Mouse (Mus musculus) ovary, adult 18-20 months (tissue): ENCODE measurements at regions not wholly inside any gene's neighbourhood (a gene's known extent, or its start where the extent isn't known, plus 50 kb on each side); places are given as distances from the start of the nearest gene placed in this dataset.

Experiments used
- DNase-seq: peaks from one replicate; pipeline ENCODE4 v3.0.0; 2022; ENCODE audit warnings: low spot score, mixed read lengths

DNA sequence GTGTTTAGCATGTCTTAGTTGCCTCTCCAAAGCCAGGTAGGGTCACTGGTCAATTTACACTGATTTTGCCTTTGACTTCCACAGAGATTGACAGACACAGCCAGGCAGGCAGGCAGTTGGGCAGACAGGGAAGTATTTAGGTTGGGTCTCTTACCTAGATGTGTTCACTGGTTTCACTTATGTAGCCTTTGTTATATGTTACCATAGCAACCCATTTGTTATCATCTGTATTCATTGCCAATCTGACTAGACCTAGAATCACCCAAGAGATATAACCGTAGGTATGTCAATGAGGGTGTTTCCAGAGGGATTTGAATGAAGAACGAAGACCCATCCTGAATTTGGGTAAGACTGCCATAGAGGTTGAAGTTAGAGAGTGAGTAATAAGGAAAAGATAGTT, 123.8 kb upstream of the Tnfaip3 start:
- no peak for DNase-seq

DNA sequence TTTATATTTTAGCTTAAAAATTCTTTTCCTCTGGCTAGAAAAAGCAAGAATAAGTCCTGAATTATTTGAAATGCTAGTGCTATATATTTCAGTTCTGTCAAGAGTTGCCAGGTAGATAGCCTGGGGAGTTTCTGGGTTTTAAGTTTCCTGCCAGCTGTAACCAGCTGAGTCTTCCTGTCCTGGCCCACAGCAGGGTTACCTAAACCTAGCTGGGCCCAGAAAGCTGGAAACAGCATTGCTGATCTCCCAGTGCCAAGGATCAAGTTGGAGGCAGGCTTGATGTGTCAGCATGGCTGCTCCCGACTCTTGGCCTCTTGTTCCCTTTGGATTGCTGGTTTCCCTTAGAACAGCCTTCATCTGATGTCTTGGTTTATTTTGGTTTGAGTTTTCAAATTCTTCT, 122.8 kb upstream of the Tnfaip3 start:
- no peak for DNase-seq

DNA sequence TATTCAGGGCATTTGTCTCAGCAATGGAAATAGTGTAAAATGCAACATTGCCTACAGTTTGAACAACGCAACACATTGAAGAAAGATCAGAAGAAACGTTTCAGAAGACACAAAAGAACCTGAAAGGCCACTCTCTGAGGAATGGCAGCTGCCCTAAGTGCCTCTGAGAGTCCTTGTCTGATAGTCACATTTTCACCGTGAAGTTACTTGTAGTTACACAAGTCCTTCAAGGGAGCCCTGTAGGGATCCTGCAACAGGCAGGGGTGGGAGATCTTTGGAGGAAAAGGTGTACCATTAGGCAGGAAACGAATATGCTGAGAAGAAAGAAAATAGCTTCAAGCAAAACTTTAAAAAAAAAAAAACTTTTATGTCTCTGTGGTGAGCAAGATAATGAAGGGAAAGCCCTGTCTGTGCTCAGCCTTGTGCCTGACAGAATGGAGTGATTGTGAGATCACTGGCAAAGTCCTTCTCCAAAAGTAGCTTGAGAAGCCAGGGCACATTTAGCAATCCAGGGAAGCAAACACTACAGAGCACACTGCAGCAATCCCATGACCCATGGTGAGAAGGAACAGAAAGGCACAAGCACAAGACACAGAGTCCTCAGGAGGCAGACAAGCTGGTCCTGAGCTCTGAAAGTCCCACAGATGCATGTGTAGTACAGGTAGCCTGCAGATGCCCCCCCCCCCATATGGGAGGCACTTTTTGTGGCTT, 112.3 kb upstream of the Tnfaip3 start:
- no peak for DNase-seq

DNA sequence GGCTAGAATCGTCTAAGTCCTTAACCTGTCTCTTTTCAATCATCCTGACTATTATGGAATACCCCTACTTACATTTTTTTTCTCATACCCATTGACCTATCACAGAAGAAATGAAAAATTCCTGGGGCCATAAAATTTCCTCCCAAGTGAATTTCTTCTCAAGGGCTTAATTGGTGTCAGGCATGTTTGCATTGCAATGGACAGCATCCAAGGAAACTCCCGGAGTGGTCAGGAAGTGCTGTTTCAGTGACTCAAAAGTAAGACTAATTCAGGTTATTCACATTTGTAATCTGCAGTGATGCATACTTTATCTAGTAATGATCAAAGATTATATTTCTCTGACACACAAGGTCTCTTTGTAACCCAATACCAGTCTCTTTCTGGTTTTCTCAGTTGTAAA, 111.5 kb upstream of the Tnfaip3 start:
- no peak for DNase-seq

DNA sequence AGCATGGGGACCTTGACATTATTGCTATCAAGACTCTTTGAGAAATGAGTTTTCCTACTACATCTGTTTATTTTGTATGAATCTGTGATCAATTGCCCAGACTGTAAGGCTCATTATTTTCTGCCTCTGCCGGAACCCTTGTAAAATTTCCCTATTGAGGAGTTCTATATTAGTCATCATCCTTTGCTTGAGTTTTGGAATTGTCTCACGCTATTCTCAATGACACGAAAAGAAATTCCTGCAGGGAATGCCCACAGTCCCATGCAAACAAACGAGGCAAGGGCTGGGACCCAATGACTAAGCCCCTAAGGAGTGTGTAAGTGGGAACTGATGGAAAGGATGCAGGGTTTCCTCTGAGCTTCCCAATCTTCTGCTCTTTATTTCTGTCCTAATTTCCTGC, 111.0 kb upstream of the Tnfaip3 start:
- no peak for DNase-seq

DNA sequence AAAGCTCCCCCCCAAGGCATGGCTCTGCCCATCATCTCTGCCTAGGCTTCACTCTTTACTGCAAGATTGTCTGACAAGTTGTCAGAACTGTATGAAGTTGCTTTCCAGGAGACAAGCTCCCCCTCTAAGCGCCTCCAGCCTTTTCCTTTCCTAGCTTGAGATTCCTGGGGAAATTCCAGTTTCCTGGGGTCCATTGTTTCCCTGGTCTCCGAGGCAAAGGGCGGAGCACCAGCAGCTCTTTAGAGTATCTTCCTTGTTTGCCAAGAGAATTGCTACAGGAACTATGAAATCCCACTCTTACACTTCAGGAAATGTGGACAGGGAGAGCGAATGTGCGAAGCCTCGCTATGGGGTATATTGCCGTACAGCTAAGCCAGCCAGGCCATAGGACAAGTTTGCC, 108.2 kb upstream of the Tnfaip3 start:
- DNase-seq = no peak

DNA sequence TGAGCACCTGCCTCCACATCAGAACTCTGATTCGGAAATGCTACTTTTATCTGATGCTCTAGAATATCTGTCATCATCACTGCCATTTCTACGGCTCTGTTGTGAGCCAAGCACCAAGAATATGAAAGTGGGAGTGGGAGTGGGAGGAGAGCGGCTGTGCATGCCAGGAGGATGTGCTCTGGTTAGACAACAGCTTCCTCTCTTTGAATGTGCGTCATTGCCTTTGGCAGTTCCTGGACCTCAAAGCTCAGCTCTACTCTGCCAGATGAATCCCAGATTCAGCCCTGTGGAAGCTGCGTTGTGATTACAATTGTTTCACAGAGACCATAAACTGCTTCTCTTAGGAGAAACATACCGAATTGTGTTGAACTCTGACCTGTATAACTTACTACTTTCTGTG, 106.8 kb upstream of the Tnfaip3 start:
- no peak for DNase-seq

DNA sequence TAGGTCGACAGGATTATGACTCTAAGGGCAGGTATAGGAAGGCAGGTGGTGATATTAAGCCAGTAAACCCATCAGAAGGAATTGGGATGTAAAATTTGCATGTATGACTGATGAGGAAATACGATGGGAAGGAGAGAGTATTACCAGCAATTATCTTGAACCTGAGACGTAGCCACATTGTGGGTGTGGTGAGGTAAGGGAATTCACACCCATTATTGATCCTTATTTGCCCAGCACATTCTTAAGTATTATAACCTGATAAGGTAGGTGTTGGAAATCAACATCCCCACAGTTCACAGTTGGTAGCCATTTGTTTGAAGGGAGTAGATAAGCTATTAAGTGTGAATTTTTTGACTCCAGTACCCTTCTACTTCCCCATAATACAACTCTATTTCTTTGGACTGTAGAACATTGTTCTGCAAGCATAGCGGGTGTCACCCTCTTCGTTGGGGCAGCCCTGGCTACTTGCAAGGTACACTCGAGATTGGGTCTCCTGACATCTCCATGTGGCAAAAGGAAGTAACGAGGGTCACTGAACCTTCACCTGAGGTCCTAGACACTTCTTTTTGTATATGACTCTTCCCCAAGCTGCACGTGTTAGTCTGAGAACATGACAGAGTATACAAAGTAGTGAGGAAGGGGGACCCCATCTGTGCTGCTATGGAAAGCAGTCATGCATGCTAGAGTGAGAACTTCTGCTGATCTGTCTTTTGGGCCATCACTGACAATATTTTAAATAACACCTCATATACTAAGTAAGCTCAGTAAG, 104.0 kb upstream of the Tnfaip3 start:
- no peak for DNase-seq

DNA sequence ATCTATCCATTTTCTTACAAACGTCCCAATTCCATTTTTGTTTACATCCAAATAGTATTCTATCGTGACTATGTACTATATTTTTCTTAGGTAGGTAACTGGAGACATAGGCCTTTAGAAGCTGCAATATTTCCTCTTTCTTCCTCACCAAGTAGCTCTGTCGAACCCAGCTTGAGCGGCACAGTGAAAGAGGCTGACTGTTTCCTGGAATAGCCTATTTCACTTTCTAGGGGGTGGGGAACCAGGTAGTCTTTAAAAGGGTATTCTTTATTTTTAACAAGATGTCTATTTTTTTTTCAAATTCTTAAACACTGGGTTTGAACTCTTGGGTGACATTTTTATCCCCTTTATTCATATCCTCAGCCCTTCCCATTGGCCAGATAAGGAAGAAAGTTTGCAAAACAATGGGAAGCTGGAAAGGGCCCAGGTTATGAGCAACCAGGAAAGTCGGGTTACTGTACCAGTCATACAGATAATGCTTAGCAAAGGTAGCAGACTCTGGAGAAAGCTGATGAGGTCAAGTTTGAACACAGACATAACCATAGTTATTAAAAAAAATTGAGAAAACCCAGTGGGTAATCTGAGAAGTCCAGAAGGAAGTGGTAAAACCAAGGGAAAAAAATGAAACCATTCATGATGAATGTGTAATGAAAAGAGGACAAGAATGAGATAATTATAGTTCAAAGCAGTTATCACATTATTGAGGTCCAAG, 103.3 kb upstream of the Tnfaip3 start:
- DNase-seq = no peak

DNA sequence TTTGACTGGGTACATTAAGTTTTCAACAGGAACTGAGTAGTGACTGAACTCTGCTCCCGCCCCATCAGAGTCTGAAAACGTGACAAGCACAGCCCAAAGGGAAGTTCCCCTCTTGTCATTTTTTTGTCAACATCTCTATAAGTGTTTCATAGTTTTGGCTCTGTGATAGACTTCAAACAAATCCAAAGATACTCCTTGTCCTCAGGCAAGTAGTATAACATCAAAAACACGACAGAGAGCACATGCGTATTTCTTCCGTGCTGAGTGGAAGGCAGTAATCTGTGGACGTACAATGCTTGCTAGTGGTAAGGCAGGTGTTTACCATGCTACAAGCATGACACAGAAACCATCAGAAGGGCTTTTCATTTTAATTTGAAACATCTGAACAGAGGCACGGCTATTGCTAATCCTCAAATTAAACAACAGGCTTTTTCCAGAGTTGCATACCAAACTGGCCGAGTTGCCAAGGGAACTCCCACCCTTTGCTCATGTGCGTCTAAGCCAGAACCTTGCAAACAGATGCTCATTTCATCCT, 101.7 kb upstream of the Tnfaip3 start:
- no peak for DNase-seq

DNA sequence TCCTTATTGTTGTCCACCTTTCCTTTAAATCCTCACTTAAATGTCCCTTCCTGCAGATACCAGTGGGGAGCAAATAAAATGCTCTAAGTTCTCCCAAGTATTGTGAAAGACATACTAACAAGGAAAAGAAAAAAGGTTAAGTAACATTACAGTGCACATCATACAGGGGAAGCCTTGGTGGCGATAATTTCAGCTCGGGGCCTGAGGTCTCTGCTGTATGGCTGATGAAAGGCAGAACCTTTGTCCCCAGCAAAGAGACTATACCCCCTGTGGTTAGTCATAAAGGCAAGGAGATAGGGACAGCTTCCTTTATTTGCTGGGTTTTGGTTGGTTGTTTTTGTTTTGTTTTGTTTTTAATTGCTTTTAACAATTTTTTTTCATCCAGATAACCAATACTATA, 97.0 kb upstream of the Tnfaip3 start:
- DNase-seq = no peak

DNA sequence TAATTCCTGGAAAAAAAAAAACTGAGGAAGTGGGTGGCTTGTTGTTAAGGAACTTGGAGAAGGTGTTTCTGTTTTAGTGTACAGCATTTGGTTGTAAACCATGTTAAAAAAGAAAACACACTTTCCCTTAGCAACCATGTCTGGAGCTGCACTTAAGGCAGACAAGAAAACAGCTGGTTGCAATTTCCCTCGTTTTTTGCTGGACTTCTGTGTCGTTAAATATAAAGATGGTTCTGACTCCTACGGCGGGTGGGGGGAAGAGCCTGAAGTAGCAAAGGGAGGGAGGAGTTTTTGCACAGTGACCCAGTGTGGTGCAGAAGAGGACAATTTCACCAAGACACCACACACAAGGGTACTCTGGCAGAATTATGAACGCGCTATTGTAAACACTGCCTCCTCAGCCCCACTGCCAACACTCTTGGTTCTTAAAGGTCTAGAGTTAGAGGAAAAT, 89.8 kb upstream of the Tnfaip3 start:
- no peak for DNase-seq

DNA sequence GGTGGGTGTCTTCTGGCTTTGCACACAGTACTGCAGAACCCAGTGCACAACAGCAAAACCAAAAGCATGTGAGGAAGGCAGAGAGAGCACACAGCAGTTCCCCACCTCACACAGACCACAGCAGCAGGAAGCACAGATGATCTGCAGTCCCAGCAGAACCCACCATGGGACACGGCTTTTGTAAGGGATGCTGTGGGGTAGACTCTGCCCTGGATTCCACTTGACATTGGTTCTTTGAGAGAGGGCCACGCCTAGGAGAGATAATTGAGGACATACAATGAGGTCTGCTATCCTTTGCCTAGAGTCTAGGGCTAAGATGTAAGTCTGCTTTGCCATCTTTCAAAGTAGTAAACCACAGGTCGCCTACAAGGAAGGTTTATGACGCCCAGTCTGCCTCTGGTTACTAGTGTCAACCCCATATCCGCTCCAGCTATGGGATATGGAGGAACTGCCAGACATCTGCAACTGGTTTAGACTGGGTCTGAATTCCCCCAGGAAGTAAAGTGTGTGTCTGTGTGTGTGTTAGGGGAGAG, 89.3 kb upstream of the Tnfaip3 start:
- DNase-seq = no peak

DNA sequence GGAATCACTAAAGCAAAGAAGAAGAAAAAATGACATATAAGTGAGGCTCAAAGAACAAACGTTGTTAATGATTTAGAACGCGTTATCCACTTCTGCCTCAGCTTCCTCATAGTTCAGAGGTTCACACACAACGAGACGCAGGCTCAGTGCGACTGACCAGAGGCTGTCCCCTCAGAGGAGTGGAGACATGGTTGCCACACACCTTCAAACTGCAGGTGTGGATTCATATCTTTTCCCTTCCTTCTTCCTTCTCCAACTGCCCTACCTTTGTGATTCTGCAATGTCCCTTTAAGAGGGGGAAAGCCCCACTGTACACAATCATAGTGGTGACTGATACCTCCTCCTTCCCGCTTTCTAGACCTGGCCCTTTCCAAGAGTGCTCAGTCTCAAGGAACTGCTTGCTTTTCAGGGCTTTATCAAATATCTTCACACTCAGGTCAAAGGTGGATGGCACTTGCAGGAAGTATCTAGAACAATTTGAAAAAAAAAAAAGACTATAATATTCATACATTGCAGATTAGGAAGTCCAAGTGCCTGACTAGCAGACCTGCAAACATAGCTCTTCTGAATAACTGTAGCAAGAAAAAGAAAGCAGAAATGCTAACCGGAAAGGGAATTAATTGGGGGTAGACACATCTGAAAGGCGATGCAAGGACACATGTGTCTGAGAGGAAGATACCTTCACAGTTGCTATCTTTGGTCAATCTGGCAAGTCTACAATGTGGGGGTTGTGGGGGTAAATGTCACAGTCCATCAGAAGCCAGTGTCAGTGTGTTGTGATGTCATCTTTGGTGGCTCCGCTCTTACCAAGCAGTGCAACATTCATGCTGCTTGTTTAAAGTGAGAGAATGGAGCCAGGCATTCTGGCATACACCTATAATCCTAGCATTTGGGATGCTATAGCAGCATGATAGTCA, 84.2 kb upstream of the Tnfaip3 start:
- no peak for DNase-seq

DNA sequence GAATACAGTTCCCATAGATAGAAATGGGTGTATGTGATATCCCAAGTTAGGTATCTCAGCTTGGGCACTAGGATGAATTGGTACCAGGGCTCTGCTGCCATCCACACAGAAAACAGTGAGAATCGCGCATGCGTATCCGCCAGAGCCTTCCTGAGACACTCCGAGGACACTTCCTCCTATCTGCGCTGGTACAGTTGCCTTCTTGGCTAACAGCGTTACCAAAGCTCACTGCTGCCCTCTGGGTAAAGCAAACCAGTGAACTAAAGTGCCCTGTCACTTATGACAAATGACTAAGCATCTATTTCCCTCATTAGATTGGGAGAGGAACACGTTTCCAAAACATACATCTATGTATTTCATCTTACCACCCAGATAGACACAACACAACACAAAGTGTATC, 78.8 kb upstream of the Tnfaip3 start:
- DNase-seq = peak; percentile 19

DNA sequence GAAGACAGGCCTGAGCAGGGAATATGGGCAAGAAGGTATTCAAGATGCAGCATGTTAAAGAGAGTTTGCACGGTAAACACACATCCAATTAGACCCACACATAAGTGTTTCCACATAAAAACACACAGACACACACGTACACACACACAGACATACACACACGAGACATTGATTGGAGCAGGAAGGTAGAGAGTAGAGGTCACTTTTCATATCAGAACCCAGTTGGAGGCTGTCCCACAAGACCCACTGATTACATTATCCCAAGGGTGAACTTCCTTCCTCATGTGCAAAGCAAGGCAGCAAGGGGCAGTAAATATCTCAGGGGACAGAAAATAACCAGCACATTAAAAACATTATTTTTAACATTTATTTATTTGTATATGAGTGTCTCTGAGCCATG, 78.2 kb upstream of the Tnfaip3 start:
- no peak for DNase-seq

DNA sequence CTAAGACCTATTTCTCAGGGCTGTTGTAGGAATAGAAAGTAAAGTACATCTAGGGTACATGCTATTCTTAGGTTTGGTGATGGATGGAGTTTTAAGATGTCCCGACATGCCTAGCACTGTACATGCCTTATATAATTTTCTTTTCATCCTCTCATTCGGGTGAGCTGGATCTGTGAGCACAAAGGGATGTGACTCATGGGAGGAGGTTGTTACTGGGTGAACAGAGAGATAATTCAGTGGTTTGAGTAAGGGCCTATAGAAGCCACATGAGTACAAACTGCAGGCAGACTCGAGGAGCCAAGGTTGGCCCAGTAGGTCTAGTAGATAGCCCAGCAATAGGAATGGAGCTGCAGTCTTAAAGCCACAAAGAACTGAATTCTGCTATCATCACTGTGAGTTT, 76.5 kb upstream of the Tnfaip3 start:
- DNase-seq = no peak

DNA sequence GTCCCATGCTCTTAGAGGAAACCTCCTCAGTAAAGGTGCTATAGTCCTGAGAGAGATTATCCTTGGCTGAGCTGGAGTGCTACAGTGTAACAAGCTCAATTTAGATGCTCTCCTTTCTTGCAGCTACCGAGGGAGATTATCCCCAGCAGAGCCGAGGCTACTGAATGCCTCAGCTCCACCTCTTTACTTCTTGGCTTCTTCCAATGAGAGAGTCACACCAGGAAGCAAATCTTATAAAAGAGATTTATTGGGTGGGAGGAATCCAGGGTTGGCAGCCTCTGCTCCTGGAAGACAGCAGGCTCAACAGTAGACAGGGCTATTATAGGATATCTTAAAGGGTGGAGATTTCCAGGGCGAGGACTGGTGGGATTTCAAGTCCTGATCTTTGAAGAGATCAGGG, 75.7 kb upstream of the Tnfaip3 start:
- no peak for DNase-seq

DNA sequence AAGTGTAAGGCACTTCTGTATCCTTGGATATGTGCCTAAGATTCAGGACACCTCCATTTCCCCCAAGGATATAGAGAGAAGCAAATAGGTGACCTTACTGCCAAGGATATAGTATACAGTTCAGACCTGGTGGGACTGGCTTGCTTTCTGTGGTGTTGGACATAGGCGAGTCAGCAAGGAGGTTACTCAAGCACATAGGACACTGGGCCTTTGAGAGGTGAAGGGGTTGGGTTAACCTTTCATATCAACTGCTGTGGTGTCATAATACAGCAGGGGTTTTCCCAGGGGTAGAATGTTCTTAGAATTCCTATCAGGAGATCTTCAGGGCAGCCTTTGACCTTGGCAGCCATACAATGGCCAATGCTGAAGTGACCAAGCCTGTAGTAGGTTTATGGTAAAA, 71.5 kb upstream of the Tnfaip3 start:
- DNase-seq = no peak

DNA sequence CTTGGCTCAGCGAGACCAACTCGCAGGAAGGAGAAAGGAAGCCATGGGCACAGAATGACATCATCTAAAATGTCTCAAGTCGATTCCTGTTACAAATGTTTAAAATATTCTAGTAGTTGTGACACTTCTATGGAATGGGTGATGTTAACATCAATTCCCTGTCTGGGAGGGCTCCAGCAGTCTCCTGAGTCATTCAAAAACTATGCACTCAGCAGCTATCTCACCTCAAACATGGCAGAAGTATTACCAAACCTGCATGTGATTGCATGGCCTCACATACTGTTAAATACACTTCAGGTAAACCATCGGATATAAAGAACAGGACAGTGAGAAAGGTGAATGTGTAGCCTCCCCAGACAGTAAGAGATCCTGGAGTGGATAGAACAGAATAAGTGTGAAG, 66.7 kb upstream of the Tnfaip3 start:
- no peak for DNase-seq

DNA sequence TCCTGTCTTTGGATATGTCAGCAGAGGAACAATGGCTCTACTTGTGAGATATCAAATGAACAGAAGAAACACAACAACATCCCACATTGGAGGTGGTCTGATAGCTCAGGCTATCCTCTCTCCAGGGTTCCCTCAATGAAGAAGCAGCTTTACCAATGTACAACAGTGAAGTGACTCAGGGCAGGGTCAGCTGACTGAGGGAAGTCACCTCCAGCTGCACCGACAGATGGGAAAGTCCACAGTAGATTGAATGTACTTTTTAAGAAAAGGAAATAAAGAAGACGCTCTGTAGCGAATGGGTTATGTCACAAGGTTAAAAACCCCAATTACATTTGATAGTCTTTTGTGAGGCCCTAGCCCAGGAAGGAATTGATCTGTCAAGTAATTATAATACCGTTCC, 62.6 kb upstream of the Tnfaip3 start:
- DNase-seq = no peak

DNA sequence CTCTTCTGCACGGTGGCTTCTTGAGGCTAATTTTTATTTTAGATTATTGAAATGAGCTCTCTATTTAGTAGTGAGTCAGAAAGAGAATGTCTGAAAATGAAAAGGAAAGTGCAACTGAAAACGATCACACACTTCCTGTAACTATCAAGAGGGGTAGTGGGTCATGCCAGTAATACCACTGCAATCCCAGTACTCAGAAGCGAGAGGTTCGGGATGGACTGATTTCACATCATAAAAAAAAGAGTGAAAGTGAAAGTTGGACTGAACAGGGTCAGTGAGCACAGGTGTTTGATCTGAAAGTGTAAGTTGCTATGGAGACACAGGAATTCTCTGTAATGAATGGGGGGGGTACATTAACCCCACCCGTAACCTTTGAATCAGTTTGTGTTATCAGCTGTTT, 52.9 kb upstream of the Tnfaip3 start:
- DNase-seq = no peak
